9 mouse cellular contexts compared by ENCODE assay signal in genomic region chr15:81749742-81750141, GRCm38 (mm10). TPM values are rescaled to one million over a fixed set of nuclear protein-coding genes. Genes with fewer than 3 reads are reported as not detected.
DNase-seq lines count a peak whose midpoint lies in the region; ATAC-seq and TF ChIP-seq lines count a peak whose summit lies in the region.
"Had no signal": no experiment of that assay in that cellular context is flagged by ENCODE, and none has a peak within 500 bp of the region (broad histone marks: within the 10 kb centered on the region; RNA-seq: fewer than 3 reads in every experiment).

No protein-coding gene starts in this region.

- no peaks in the 10 kb centered on the region for H3K4me1 ChIP-seq in liver, adult 2 months (ENCODE audit: control insufficient read depth, insufficient read depth, low read length)
- peaks cover 36% of the 10 kb centered on the region for H3K4me1 ChIP-seq in liver, embryonic 12.5 days
- peaks cover 8% of the 10 kb centered on the region; the same call in 1 of the 2 replicates for H3K4me1 ChIP-seq in midbrain, embryonic 14.5 days (ENCODE audit: control insufficient read depth, insufficient read depth, low read length)

- no peak overlapping the region for H3K9ac ChIP-seq in liver, adult 2 months (ENCODE audit: low read depth, low read length)
- no peak overlapping the region for H3K9ac ChIP-seq in liver, embryonic 12.5 days
- no peak overlapping the region for H3K9ac ChIP-seq in midbrain, embryonic 14.5 days (replicated peaks; ENCODE audit: low read length)
- H3K9ac ChIP-seq: stomach, embryonic 15.5 days had no signal

- no peaks in the 10 kb centered on the region for H3K9me3 ChIP-seq in liver, embryonic 12.5 days (replicated peaks)
- no peaks in the 10 kb centered on the region for H3K9me3 ChIP-seq in midbrain, embryonic 14.5 days (ENCODE audit: control insufficient read depth, low read length)
- H3K9me3 ChIP-seq: stomach, embryonic 15.5 days had no signal

- H3K27ac ChIP-seq in liver, adult 2 months (replicated peaks; ENCODE audit: insufficient read depth, low read depth, low read length) = no peak overlapping the region
- no peak overlapping the region for H3K27ac ChIP-seq in liver, embryonic 12.5 days
- no peak overlapping the region for H3K27ac ChIP-seq in midbrain, embryonic 14.5 days (replicated peaks; ENCODE audit: low read depth, low read length)
- H3K27ac ChIP-seq: stomach, embryonic 15.5 days had no signal

- H3K36me3 ChIP-seq in liver, adult 2 months (ENCODE audit: control insufficient read depth, insufficient read depth, low read length) = no peaks in the 10 kb centered on the region
- peaks cover 13% of the 10 kb centered on the region; the same call in 1 of the 2 replicates for H3K36me3 ChIP-seq in liver, embryonic 12.5 days
- H3K36me3 ChIP-seq in midbrain, embryonic 14.5 days (ENCODE audit: control insufficient read depth, insufficient read depth, low read length) = peaks cover 5% of the 10 kb centered on the region; the same call in 1 of the 2 replicates

- DNase-seq in liver, adult 2 months (ENCODE audit: extremely low read depth, low read depth, low spot score) = peak; percentile 52
- peak; percentile 64 to 65 for DNase-seq in cerebellum, postnatal 14 days
- DNase-seq in heart, postnatal 36 days = peak; percentile 35 to 45
- DNase-seq in retina, embryonic 14.5 days (ENCODE audit: low spot score) = peak; percentile 35
- DNase-seq in midbrain, embryonic 14.5 days = no peak
- no peak for DNase-seq in left cerebral cortex, adult 11 months (ENCODE audit: low spot score)

- H3K4me2 ChIP-seq in liver, embryonic 12.5 days = no peak overlapping the region
- no peak overlapping the region for H3K4me2 ChIP-seq in midbrain, embryonic 14.5 days (ENCODE audit: low read length)
- H3K4me2 ChIP-seq: stomach, embryonic 15.5 days had no signal

- TF ChIP-seq CTCF in liver, adult 2 months (IDR thresholded peaks at IDR 0.05; ENCODE audit: low read depth, low read length) = no peak

- no peak for ATAC-seq in liver, embryonic 12.5 days
- ATAC-seq in midbrain, embryonic 14.5 days (ENCODE audit: low FRiP score, low TSS enrichment) = no peak

- peaks cover 12% of the 10 kb centered on the region; the same call in 1 of the 2 replicates for H3K79me2 ChIP-seq in liver, adult 2 months (ENCODE audit: control insufficient read depth, insufficient read depth, low read length)

- WGBS in liver, adult 2 months = 50% methylated on average over 14 of the region's 14 CpGs
- 60% methylated on average over 14 of the region's 14 CpGs for WGBS in liver, embryonic 12.5 days (ENCODE audit: insufficient replicate concordance)
- 38% methylated on average over 14 of the region's 14 CpGs for WGBS in midbrain, embryonic 14.5 days

- intact Hi-C loops in heart, postnatal 36 days (cut with DNase I) = no loop called here

- no peak overlapping the region for H3K4me3 ChIP-seq in liver, adult 2 months (ENCODE audit: insufficient read depth, low read depth, low read length)
- no peak overlapping the region for H3K4me3 ChIP-seq in liver, embryonic 12.5 days
- H3K4me3 ChIP-seq in midbrain, embryonic 14.5 days (replicated peaks; ENCODE audit: low read depth, low read length) = no peak overlapping the region
- H3K4me3 ChIP-seq: stomach, embryonic 15.5 days had no signal

- no peaks in the 10 kb centered on the region for H3K27me3 ChIP-seq in liver, adult 2 months (ENCODE audit: control insufficient read depth, insufficient read depth, low read length)
- no peaks in the 10 kb centered on the region for H3K27me3 ChIP-seq in liver, embryonic 12.5 days (replicated peaks)
- no peaks in the 10 kb centered on the region for H3K27me3 ChIP-seq in midbrain, embryonic 14.5 days (ENCODE audit: control insufficient read depth, insufficient read depth, low read length)
- H3K27me3 ChIP-seq: stomach, embryonic 15.5 days had no signal

- no peak for TF ChIP-seq POLR2A in liver, adult 2 months (IDR thresholded peaks at IDR 0.05; ENCODE audit: extremely low read depth, insufficient read depth, low read length)

RNA-seq across cellular contexts. Expression of gene Rangap1, which starts 4.4 kb away (rescaled TPM):
- 32.8 and 33.1 TPM in 2 replicates for total RNA-seq in liver, adult 2 months (2014; rRNA removed)
- 21.6 and 24.8 TPM in 2 replicates for polyA plus RNA-seq in liver, adult 2 months (2012; rRNA removed)
- polyA plus RNA-seq in liver, embryonic 12.5 days (2016; fragmentation: Nextera tagmentation; extraction: Ambion mirVana) = 113 and 121 TPM in 2 replicates
- total RNA-seq in heart, postnatal 36 days (2021) = 10 to 100 TPM; 24.9 to 25.1 TPM
- 118 and 119 TPM in 2 replicates for polyA plus RNA-seq in midbrain, embryonic 14.5 days (2014; fragmentation: Nextera tagmentation; extraction: Ambion mirVana)

RNA-seq across cellular contexts. Expression of gene Zc3h7b, which starts 4.9 kb away (rescaled TPM):
- 7.4 TPM in 2 replicates for total RNA-seq in liver, adult 2 months (2014; rRNA removed)
- 11.9 and 13.1 TPM in 2 replicates for polyA plus RNA-seq in liver, adult 2 months (2012; rRNA removed)
- polyA plus RNA-seq in liver, embryonic 12.5 days (2016; fragmentation: Nextera tagmentation; extraction: Ambion mirVana) = 9.8 and 10.0 TPM in 2 replicates
- 10 to 100 TPM; 73.7 to 73.9 TPM for total RNA-seq in heart, postnatal 36 days (2021)
- 61.2 and 63.8 TPM in 2 replicates for polyA plus RNA-seq in midbrain, embryonic 14.5 days (2014; fragmentation: Nextera tagmentation; extraction: Ambion mirVana)

RNA-seq across cellular contexts. Expression of gene Tef, which starts 52.5 kb away (rescaled TPM):
- total RNA-seq in liver, adult 2 months (2014; rRNA removed) = 156 and 163 TPM in 2 replicates
- 34.6 and 35.0 TPM in 2 replicates for polyA plus RNA-seq in liver, adult 2 months (2012; rRNA removed)
- 8.4 and 9.5 TPM in 2 replicates for polyA plus RNA-seq in liver, embryonic 12.5 days (2016; fragmentation: Nextera tagmentation; extraction: Ambion mirVana)
- 100 to 1,000 TPM; 123 to 132 TPM for total RNA-seq in heart, postnatal 36 days (2021)
- polyA plus RNA-seq in midbrain, embryonic 14.5 days (2014; fragmentation: Nextera tagmentation; extraction: Ambion mirVana) = 12.9 and 19.6 TPM in 2 replicates

RNA-seq across cellular contexts. Expression of gene Chadl, which starts 52.7 kb away (rescaled TPM):
- 0.13 and 0.37 TPM in 2 replicates for total RNA-seq in liver, adult 2 months (2014; rRNA removed)
- 1.5 and 1.9 TPM in 2 replicates for polyA plus RNA-seq in liver, adult 2 months (2012; rRNA removed)
- 0.38 and 0.48 TPM in 2 replicates for polyA plus RNA-seq in liver, embryonic 12.5 days (2016; fragmentation: Nextera tagmentation; extraction: Ambion mirVana)
- 1 to 10 TPM; 1.5 to 2.1 TPM for total RNA-seq in heart, postnatal 36 days (2021)
- 25.2 and 34.8 TPM in 2 replicates for polyA plus RNA-seq in midbrain, embryonic 14.5 days (2014; fragmentation: Nextera tagmentation; extraction: Ambion mirVana)
- total RNA-seq: neutrophil, adult 5-6 weeks had no signal

Comparison
In these comparisons a context has a peak if more than half of its experiments do, and no peak if none do; other contexts are left out.
1. DNase-seq: peak in liver, adult 2 months (single experiment), cerebellum, postnatal 14 days (2 of 2), heart, postnatal 36 days (2 of 2) and retina, embryonic 14.5 days (single experiment); none in midbrain, embryonic 14.5 days (single experiment) and left cerebral cortex, adult 11 months (single experiment).